Mouse (Mus musculus) CH12.LX (cell line): Measurements from ENCODE around the gene Patj.

Source experiments
- CTCF ChIP-seq, 2 experiments: IDR thresholded peaks in 1 of 2; conservative IDR thresholded peaks in 1 of 2; 2 replicates each; pipeline ENCODE4 v1.5.1; 2011 to 2012; ENCODE audit warnings: low read depth in 2 of 2, low read length in 2 of 2, improper control_type of control experiment in 1 of 2, inconsistent platforms in 1 of 2, mild to moderate bottlenecking in 1 of 2, moderate library complexity in 1 of 2
- JUN ChIP-seq: IDR thresholded peaks from 2 replicates; pipeline ENCODE4 v1.6.1; 2011; ENCODE audit warnings: low read depth, mild to moderate bottlenecking, low read length, improper control_type of control experiment, moderate library complexity; ENCODE audit not compliant: insufficient read depth
- MAFK ChIP-seq: IDR thresholded peaks from 2 replicates; pipeline ENCODE4 v1.6.1; 2011; ENCODE audit warnings: low read length, improper control_type of control experiment; ENCODE audit not compliant: insufficient replicate concordance
- POLR2A ChIP-seq: IDR thresholded peaks from 2 replicates; pipeline ENCODE4 v1.6.1; 2011; ENCODE audit warnings: low read depth, mild to moderate bottlenecking, improper control_type of control experiment, low read length
- USF2 ChIP-seq: conservative IDR thresholded peaks from 2 replicates; pipeline ENCODE4 v1.6.1; 2011; ENCODE audit warnings: low read depth, low read length, improper control_type of control experiment
- ZC3H11A ChIP-seq: IDR thresholded peaks from 2 replicates; pipeline ENCODE4 v1.6.1; 2012; ENCODE audit warnings: low read depth, mild to moderate bottlenecking, inconsistent platforms, low read length, improper control_type of control experiment
- ZMIZ1 ChIP-seq: IDR thresholded peaks from 2 replicates; pipeline ENCODE4 v1.6.1; 2012; ENCODE audit warnings: low read depth, mild to moderate bottlenecking, inconsistent platforms, low read length, improper control_type of control experiment

- TF ChIP-seq CTCF (conservative IDR thresholded peaks at IDR 0.05 in 1 of 2, IDR thresholded peaks at IDR 0.05 in 1 of 2; ENCODE audit: low read depth in 2 of 2, low read length in 2 of 2) (no peak), JUN (no peak), POLR2A (no peak), ZMIZ1 (no peak), MAFK (no peak), ZC3H11A (no peak), USF2 (no peak)
These were observed 232.7 kb downstream of the Patj start for GRCm38 (mm10) chr4:98628286-98628685.
